Mouse (Mus musculus) spleen, postnatal 36 days (tissue): ENCODE results near the gene Sos1.

Experiments used
- DNase-seq, 2 experiments: peaks; one replicate each; pipeline ENCODE4 v3.0.0; 2022; ENCODE audit warnings: low spot score in 2 of 2, mixed read lengths in 1 of 2

Sos1 gene

GRCm38 (mm10) chr17:80493891-80494290 is 13.6 kb upstream of the Sos1 start:
- DNase-seq = no peak

- DNase-seq = no peak
Measured at GRCm38 (mm10) chr17:80492811-80493210, 12.6 kb upstream of the Sos1 start.

GRCm38 (mm10) chr17:80492274-80492673 is 12.0 kb upstream of the Sos1 start:
- DNase-seq = no peak

- DNase-seq = no peak
Measured at GRCm38 (mm10) chr17:80490166-80490565, 9.9 kb upstream of the Sos1 start.

- no peak for DNase-seq
Measured at GRCm38 (mm10) chr17:80488918-80489317, 8.7 kb upstream of the Sos1 start.

GRCm38 (mm10) chr17:80485160-80485559 is 4.9 kb upstream of the Sos1 start:
- no peak for DNase-seq

GRCm38 (mm10) chr17:80480855-80481224 is 587 bp upstream of the Sos1 start:
- no peak for DNase-seq

- peak; percentile 48 to 55 for DNase-seq
Measured at GRCm38 (mm10) chr17:80479295-80480030, 790 bp downstream of the Sos1 start.

- DNase-seq = peak in 1 of 2 experiments; percentile 23
Measured at GRCm38 (mm10) chr17:80477679-80478078, 2.6 kb downstream of the Sos1 start.

- DNase-seq = no peak
Measured at GRCm38 (mm10) chr17:80476496-80476895, 3.8 kb downstream of the Sos1 start.

GRCm38 (mm10) chr17:80471056-80471802 is 9.0 kb downstream of the Sos1 start:
- no peak for DNase-seq

- peak; percentile 73 to 80 for DNase-seq
Measured at GRCm38 (mm10) chr17:80468417-80468894, 11.8 kb downstream of the Sos1 start.

GRCm38 (mm10) chr17:80460258-80460657 is 20.0 kb downstream of the Sos1 start:
- DNase-seq = no peak

- DNase-seq = peak; percentile 25 to 57
Measured at GRCm38 (mm10) chr17:80455648-80456047, 24.6 kb downstream of the Sos1 start.

GRCm38 (mm10) chr17:80450426-80451030 is 29.7 kb downstream of the Sos1 start:
- DNase-seq = no peak

- DNase-seq = no peak
Measured at GRCm38 (mm10) chr17:80446470-80446869, 33.8 kb downstream of the Sos1 start.

- no peak for DNase-seq
Measured at GRCm38 (mm10) chr17:80445433-80445832, 34.8 kb downstream of the Sos1 start.

GRCm38 (mm10) chr17:80435680-80436079 is 44.6 kb downstream of the Sos1 start:
- no peak for DNase-seq

- no peak for DNase-seq
Measured at GRCm38 (mm10) chr17:80434430-80434829, 45.8 kb downstream of the Sos1 start.

- no peak for DNase-seq
Measured at GRCm38 (mm10) chr17:80431997-80432396, 48.3 kb downstream of the Sos1 start.

- no peak for DNase-seq
Measured at GRCm38 (mm10) chr17:80427966-80428365, 52.3 kb downstream of the Sos1 start.

GRCm38 (mm10) chr17:80426901-80427300 is 53.4 kb downstream of the Sos1 start:
- no peak for DNase-seq

GRCm38 (mm10) chr17:80426171-80426570 is 54.1 kb downstream of the Sos1 start:
- no peak for DNase-seq
